Comparison of ENCODE assay signal across 9 mouse cellular contexts in genomic region chr13:37873125-37873891, GRCm38 (mm10).
A peak's percentile ranks its signal among the peaks of the same experiment; 100 is the strongest.
DNase-seq lines count a peak whose midpoint lies in the region; ATAC-seq lines count a peak whose summit lies in the region.
"Had no signal": no experiment of that assay in that cellular context is flagged by ENCODE, and none has a peak within 500 bp of the region (broad histone marks: within the 10 kb centered on the region; RNA-seq: fewer than 3 reads in every experiment).

No protein-coding gene starts in this region.

- ATAC-seq in midbrain, embryonic 16.5 days: no peak
- peak; percentile 79 for ATAC-seq in liver, embryonic 12.5 days
- peak; percentile 37; the same call in 1 of the 2 replicates for ATAC-seq in stomach, embryonic 15.5 days (ENCODE audit: insufficient read depth, low FRiP score, low read depth)

- H3K9me3 ChIP-seq in midbrain, embryonic 10.5 days (replicated peaks): no peaks in the 10 kb centered on the region
- H3K9me3 ChIP-seq in midbrain, embryonic 16.5 days (replicated peaks; ENCODE audit: control insufficient read depth, low read length, poor library complexity, severe bottlenecking): no peaks in the 10 kb centered on the region
- H3K9me3 ChIP-seq in liver, embryonic 12.5 days (replicated peaks): no peaks in the 10 kb centered on the region
- H3K9me3 ChIP-seq in stomach, embryonic 15.5 days: no peaks in the 10 kb centered on the region
- H3K9me3 ChIP-seq: hindbrain, embryonic 13.5 days had no signal

- H3K4me3 ChIP-seq in midbrain, embryonic 10.5 days: no peak overlapping the region
- H3K4me3 ChIP-seq in midbrain, embryonic 16.5 days (ENCODE audit: low read depth, low read length): no peak overlapping the region
- H3K4me3 ChIP-seq in brown adipose tissue, adult 24 weeks (ENCODE audit: insufficient read depth, low read depth, low read length): no peak overlapping the region
- no peak overlapping the region; the same call in 1 of the 2 replicates for H3K4me3 ChIP-seq in liver, embryonic 12.5 days
- H3K4me3 ChIP-seq in stomach, embryonic 15.5 days (replicated peaks): no peak overlapping the region
- H3K4me3 ChIP-seq: hindbrain, embryonic 13.5 days had no signal

- 79% methylated on average over 7 of the region's 7 CpGs for WGBS in midbrain, embryonic 10.5 days
- WGBS in midbrain, embryonic 16.5 days: 82% methylated on average over 7 of the region's 7 CpGs
- 24% methylated on average over 7 of the region's 7 CpGs for WGBS in liver, embryonic 12.5 days (ENCODE audit: insufficient replicate concordance)
- 62% methylated on average over 7 of the region's 7 CpGs for WGBS in stomach, embryonic 15.5 days

- H3K4me2 ChIP-seq in midbrain, embryonic 16.5 days (ENCODE audit: low read length): no peak overlapping the region
- H3K4me2 ChIP-seq in liver, embryonic 12.5 days: peak overlapping the region; percentile 45
- no peak overlapping the region for H3K4me2 ChIP-seq in stomach, embryonic 15.5 days
- H3K4me2 ChIP-seq: hindbrain, embryonic 13.5 days had no signal

- DNase-seq in midbrain, embryonic 10.5 days (ENCODE audit: low spot score): no peak
- DNase-seq in layer of hippocampus, adult 8-10 months (ENCODE audit: low spot score in 2 of 2): no peak
- no peak for DNase-seq in kidney, postnatal 36 days
- DNase-seq: thymus, postnatal 4 days had no signal

- H3K9ac ChIP-seq in midbrain, embryonic 16.5 days (ENCODE audit: low read depth, low read length): no peak overlapping the region
- peak overlapping the region; percentile 47 for H3K9ac ChIP-seq in liver, embryonic 12.5 days
- H3K9ac ChIP-seq in stomach, embryonic 15.5 days: no peak overlapping the region
- H3K9ac ChIP-seq: hindbrain, embryonic 13.5 days had no signal

- H3K27me3 ChIP-seq in midbrain, embryonic 10.5 days (ENCODE audit: low read depth, poor library complexity, severe bottlenecking): no peaks in the 10 kb centered on the region
- no peaks in the 10 kb centered on the region for H3K27me3 ChIP-seq in midbrain, embryonic 16.5 days (ENCODE audit: control insufficient read depth, insufficient read depth, low read depth, low read length)
- no peaks in the 10 kb centered on the region for H3K27me3 ChIP-seq in liver, embryonic 12.5 days (replicated peaks)
- H3K27me3 ChIP-seq in stomach, embryonic 15.5 days (replicated peaks): no peaks in the 10 kb centered on the region
- H3K27me3 ChIP-seq: hindbrain, embryonic 13.5 days had no signal

- H3K36me3 ChIP-seq in midbrain, embryonic 10.5 days: no peaks in the 10 kb centered on the region
- H3K36me3 ChIP-seq in midbrain, embryonic 16.5 days (ENCODE audit: control insufficient read depth, insufficient read depth, low read length): no peaks in the 10 kb centered on the region
- no peaks in the 10 kb centered on the region for H3K36me3 ChIP-seq in liver, embryonic 12.5 days
- H3K36me3 ChIP-seq in stomach, embryonic 15.5 days: no peaks in the 10 kb centered on the region
- H3K36me3 ChIP-seq: hindbrain, embryonic 13.5 days had no signal

- H3K27ac ChIP-seq in midbrain, embryonic 10.5 days (replicated peaks): 0 out of 2 replicates have a peak overlapping the region, but pooled peaks have one; percentile 28
- no peak overlapping the region for H3K27ac ChIP-seq in midbrain, embryonic 16.5 days (ENCODE audit: low read length)
- H3K27ac ChIP-seq in brown adipose tissue, adult 24 weeks (replicated peaks; ENCODE audit: low read depth, low read length): peak overlapping the region; percentile 28; the same call in 1 of the 2 replicates
- H3K27ac ChIP-seq in liver, embryonic 12.5 days: peak overlapping the region; percentile 85
- peak overlapping the region; percentile 70 for H3K27ac ChIP-seq in stomach, embryonic 15.5 days
- H3K27ac ChIP-seq: hindbrain, embryonic 13.5 days had no signal

- H3K4me1 ChIP-seq in midbrain, embryonic 10.5 days: peaks cover 10% of the 10 kb centered on the region
- H3K4me1 ChIP-seq in midbrain, embryonic 16.5 days (ENCODE audit: control insufficient read depth, insufficient read depth, low read length): no peaks in the 10 kb centered on the region
- peaks cover 33% of the 10 kb centered on the region for H3K4me1 ChIP-seq in brown adipose tissue, adult 24 weeks (ENCODE audit: control insufficient read depth, insufficient read depth, insufficient read length, low read length)
- peaks cover 98% of the 10 kb centered on the region for H3K4me1 ChIP-seq in liver, embryonic 12.5 days
- H3K4me1 ChIP-seq in stomach, embryonic 15.5 days: peaks cover 16% of the 10 kb centered on the region; the same call in 1 of the 2 replicates
- H3K4me1 ChIP-seq: hindbrain, embryonic 13.5 days had no signal
